Mouse (Mus musculus) liver, embryonic 11.5 days (tissue): ENCODE data around the gene Smc4. TPM values are rescaled to one million over a fixed set of nuclear protein-coding genes. Genes with fewer than 3 reads are reported as not detected.

Experiments used
- ATAC-seq: fragments of 200-750 bp; cut with Nextera tagmentation; replicated peaks from 2 replicates; pipeline ENCODE4 v1.8.0; 2017; ENCODE audit warnings: moderate number of reproducible peaks, mild to moderate bottlenecking, moderate TSS enrichment, moderate library complexity; ENCODE audit not compliant: low FRiP score
- DNase-seq: peaks from one replicate; pipeline ENCODE4 v3.0.0-alpha.2; 2017; ENCODE audit warnings: low spot score
- H3K27ac ChIP-seq: fragments of 300-500 bp; sonication (generic); 2 replicates; pipeline ENCODE4 v1.5.1; 2014; ENCODE audit warnings: mild to moderate bottlenecking, low read depth, low read length, control low read depth
- H3K27me3 ChIP-seq: fragments of 300-500 bp; sonication (generic); replicated peaks from 2 replicates; pipeline ENCODE4 v1.6.1; 2014; ENCODE audit warnings: low read length, mixed read lengths; ENCODE audit not compliant: control insufficient read depth, insufficient read depth
- H3K36me3 ChIP-seq: fragments of 300-500 bp; sonication (generic); 2 replicates; pipeline ENCODE4 v1.6.1; 2014; ENCODE audit warnings: mild to moderate bottlenecking, low read length, moderate library complexity, mixed read lengths; ENCODE audit not compliant: control insufficient read depth, insufficient read depth
- H3K4me1 ChIP-seq: fragments of 300-500 bp; sonication (generic); replicated peaks from 2 replicates; pipeline ENCODE4 v1.6.1; 2014; ENCODE audit warnings: low read length, mixed read lengths; ENCODE audit not compliant: control insufficient read depth, insufficient read depth
- H3K4me2 ChIP-seq: fragments of 300-500 bp; sonication (generic); 2 replicates; pipeline ENCODE4 v1.6.1; 2014; ENCODE audit warnings: mild to moderate bottlenecking, control low read depth, moderate library complexity
- H3K4me3 ChIP-seq: fragments of 300-500 bp; sonication (generic); 2 replicates; pipeline ENCODE4 v1.5.1; 2014; ENCODE audit warnings: low read depth, low read length, control low read depth
- H3K9ac ChIP-seq: fragments of 300-500 bp; sonication (generic); 2 replicates; pipeline ENCODE4 v1.6.1; 2014; ENCODE audit warnings: low read depth, low read length, control low read depth
- H3K9me3 ChIP-seq: fragments of 300-500 bp; sonication (generic); 2 replicates; pipeline ENCODE4 v1.6.1; 2016; ENCODE audit warnings: low read length, inconsistent platforms, mixed read lengths; ENCODE audit not compliant: control insufficient read depth
- WGBS: fragments of 180-500 bp; shearing (Covaris S2); extraction: QIAGEN DNeasy Blood & Tissue Kit; methylation state at CpG from one replicate; pipeline ENCODE4 v1.1.7; 2014; 5-methylcytosine and 5-hydroxymethylcytosine counted together
- polyA plus RNA-seq: library from polyadenylated mRNA; unstranded; fragments of >200 nt; fragmentation: Nextera tagmentation; extraction: Ambion mirVana; gene quantifications from 2 replicates; pipeline ENCODE4 v1.2.1, GENCODE M21; 2014

Smc4 gene
- polyA plus RNA-seq, 1 experiment from 2014 or later, result 200 TPM

GRCm38 (mm10) chr3:68974639-68975532 is 29.7 kb upstream of the Smc4 start:
- H3K9ac ChIP-seq, result no peak overlapping the region
- no peak for ATAC-seq
- no peak overlapping the region for H3K4me3 ChIP-seq
- DNase-seq, result no peak
- 77% methylated on average over 8 of the region's 8 CpGs for WGBS
- H3K36me3 ChIP-seq, result no peaks in the 10 kb centered on the region
- H3K4me2 ChIP-seq, result peak overlapping the region; percentile 55
- peaks cover 23% of the 10 kb centered on the region for H3K4me1 ChIP-seq
- no peaks in the 10 kb centered on the region for H3K9me3 ChIP-seq
- H3K27me3 ChIP-seq, result no peaks in the 10 kb centered on the region
- peak overlapping the region; percentile 75 for H3K27ac ChIP-seq

GRCm38 (mm10) chr3:68975533-68976490 is 28.7 kb upstream of the Smc4 start:
- Histone ChIP-seq H3K9ac (peak overlapping the region; percentile 50), H3K36me3 (no peaks in the 10 kb centered on the region), H3K27me3 (no peaks in the 10 kb centered on the region), H3K4me3 (no peak overlapping the region), H3K4me1 (peaks cover 23% of the 10 kb centered on the region), H3K9me3 (no peaks in the 10 kb centered on the region), H3K27ac (peak overlapping the region; percentile 75), H3K4me2 (peak overlapping the region; percentile 55)
- no peak for DNase-seq
- ATAC-seq, result peak; percentile 93
- WGBS, result 42% methylated on average over 9 of the region's 9 CpGs

- Histone ChIP-seq H3K27ac (no peak overlapping the region), H3K4me2 (no peak overlapping the region), H3K27me3 (no peaks in the 10 kb centered on the region), H3K4me1 (peaks cover 23% of the 10 kb centered on the region), H3K36me3 (no peaks in the 10 kb centered on the region), H3K9me3 (no peaks in the 10 kb centered on the region), H3K4me3 (no peak overlapping the region), H3K9ac (no peak overlapping the region; the same call in 1 of the 2 replicates)
- ATAC-seq, result no peak
- WGBS, result 56% methylated on average over 4 of the region's 4 CpGs
- no peak for DNase-seq
Observed at GRCm38 (mm10) chr3:68977696-68978095, 26.8 kb upstream of the Smc4 start.

GRCm38 (mm10) chr3:68979187-68979586 is 25.4 kb upstream of the Smc4 start:
- no peak overlapping the region for H3K27ac ChIP-seq
- H3K4me3 ChIP-seq, result no peak overlapping the region
- no peaks in the 10 kb centered on the region for H3K9me3 ChIP-seq
- H3K27me3 ChIP-seq, result no peaks in the 10 kb centered on the region
- WGBS, result 66% methylated on average over 10 of the region's 10 CpGs
- H3K4me2 ChIP-seq, result no peak overlapping the region
- H3K4me1 ChIP-seq, result peaks cover 23% of the 10 kb centered on the region
- DNase-seq (no peak), ATAC-seq (peak; percentile 69)
- no peaks in the 10 kb centered on the region for H3K36me3 ChIP-seq
- no peak overlapping the region for H3K9ac ChIP-seq

GRCm38 (mm10) chr3:68980898-68981297 is 23.6 kb upstream of the Smc4 start:
- H3K4me1 ChIP-seq, result peaks cover 15% of the 10 kb centered on the region
- no peak overlapping the region for H3K4me2 ChIP-seq
- H3K27me3 ChIP-seq, result no peaks in the 10 kb centered on the region
- H3K4me3 ChIP-seq, result no peak overlapping the region
- 66% methylated on average over 9 of the region's 9 CpGs for WGBS
- ATAC-seq, result no peak
- no peak overlapping the region for H3K9ac ChIP-seq
- H3K27ac ChIP-seq, result no peak overlapping the region
- no peaks in the 10 kb centered on the region; the same call in 1 of the 2 replicates for H3K36me3 ChIP-seq
- no peak for DNase-seq
- H3K9me3 ChIP-seq, result no peaks in the 10 kb centered on the region

GRCm38 (mm10) chr3:68986550-68986949 is 18.0 kb upstream of the Smc4 start:
- no peak for DNase-seq
- no peaks in the 10 kb centered on the region for H3K9me3 ChIP-seq
- no peak overlapping the region for H3K4me3 ChIP-seq
- no peaks in the 10 kb centered on the region for H3K4me1 ChIP-seq
- 86% methylated on average over 2 of the region's 2 CpGs for WGBS
- no peak overlapping the region for H3K4me2 ChIP-seq
- no peaks in the 10 kb centered on the region for H3K27me3 ChIP-seq
- H3K27ac ChIP-seq, result no peak overlapping the region
- H3K36me3 ChIP-seq, result no peaks in the 10 kb centered on the region; the same call in 1 of the 2 replicates
- no peak for ATAC-seq
- no peak overlapping the region for H3K9ac ChIP-seq

GRCm38 (mm10) chr3:69002781-69003180 is 1.8 kb upstream of the Smc4 start:
- no peak overlapping the region for H3K27ac ChIP-seq
- H3K4me1 ChIP-seq, result peaks cover 5% of the 10 kb centered on the region
- no peaks in the 10 kb centered on the region for H3K9me3 ChIP-seq
- H3K27me3 ChIP-seq, result no peaks in the 10 kb centered on the region
- no peak for DNase-seq
- ATAC-seq, result no peak
- H3K4me2 ChIP-seq, result no peak overlapping the region
- no peak overlapping the region for H3K9ac ChIP-seq
- H3K36me3 ChIP-seq, result peaks cover 4% of the 10 kb centered on the region; the same call in 1 of the 2 replicates
- H3K4me3 ChIP-seq, result no peak overlapping the region
- WGBS, result 86% methylated on average over 4 of the region's 4 CpGs

- Histone ChIP-seq H3K36me3 (peaks cover 4% of the 10 kb centered on the region; the same call in 1 of the 2 replicates), H3K9ac (peak overlapping the region; percentile 100), H3K27ac (peak overlapping the region; percentile 42; the same call in 1 of the 2 replicates), H3K9me3 (no peaks in the 10 kb centered on the region), H3K4me1 (peaks cover 5% of the 10 kb centered on the region), H3K27me3 (no peaks in the 10 kb centered on the region), H3K4me3 (peak overlapping the region; percentile 99), H3K4me2 (peak overlapping the region; percentile 72)
- WGBS, result 2% methylated on average over 7 of the region's 7 CpGs
- no peak; the same call in 1 of the 2 replicates for ATAC-seq
- DNase-seq, result no peak
Observed at GRCm38 (mm10) chr3:69004055-69004436, 492 bp upstream of the Smc4 start.
